Mouse (Mus musculus): ENCODE data around the gene Skiv2l. TPM values are rescaled to one million over a fixed set of nuclear protein-coding genes. Genes with fewer than 3 reads are reported as not detected.
"Not testable (repeated sequence)": the region's sequence is repeated elsewhere in the genome, so short reads cannot be mapped to it uniquely, and the experiment has no call there.

Gene Skiv2l
- polyA plus RNA-seq, 1 experiment from 2014 or later = 39.5 TPM

DNA sequence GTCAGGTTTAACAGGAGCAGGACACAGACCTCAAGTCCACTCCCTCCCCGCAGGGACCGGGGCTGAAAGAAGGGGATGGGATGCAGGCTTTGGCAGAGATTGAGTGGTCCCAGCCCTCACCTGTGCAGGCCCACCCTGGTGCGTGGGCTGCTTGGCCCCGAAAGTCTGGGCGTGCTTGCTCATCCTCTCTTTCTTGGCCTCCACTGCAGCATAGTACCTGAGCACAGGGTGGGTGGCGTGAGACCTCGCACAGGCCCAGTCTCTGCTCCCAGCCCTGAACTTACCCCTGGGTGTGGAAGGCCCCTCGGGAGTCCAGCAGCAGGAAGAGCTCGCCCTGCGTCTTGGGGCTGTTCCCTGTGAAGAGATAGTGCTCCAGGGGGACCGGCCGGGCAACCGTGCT lies 5.1 kb downstream of the Skiv2l start:
- no peak overlapping the region for H3K9ac ChIP-seq
- H3K4me3 ChIP-seq = no peak overlapping the region
- no peak for ATAC-seq (ENCODE audit: insufficient number of reproducible peaks, low FRiP score)
- no peak overlapping the region for H3K4me2 ChIP-seq
- no peaks in the 10 kb centered on the region for H3K27me3 ChIP-seq (replicated peaks)
- H3K4me1 ChIP-seq (replicated peaks) = peaks cover 5% of the 10 kb centered on the region
- WGBS = 90% methylated on average over 13 of the region's 13 CpGs
- H3K9me3 ChIP-seq (replicated peaks) = no peaks in the 10 kb centered on the region
- no peak overlapping the region for H3K27ac ChIP-seq (ENCODE audit: poor library complexity, severe bottlenecking)
- peaks cover 83% of the 10 kb centered on the region for H3K36me3 ChIP-seq

DNA sequence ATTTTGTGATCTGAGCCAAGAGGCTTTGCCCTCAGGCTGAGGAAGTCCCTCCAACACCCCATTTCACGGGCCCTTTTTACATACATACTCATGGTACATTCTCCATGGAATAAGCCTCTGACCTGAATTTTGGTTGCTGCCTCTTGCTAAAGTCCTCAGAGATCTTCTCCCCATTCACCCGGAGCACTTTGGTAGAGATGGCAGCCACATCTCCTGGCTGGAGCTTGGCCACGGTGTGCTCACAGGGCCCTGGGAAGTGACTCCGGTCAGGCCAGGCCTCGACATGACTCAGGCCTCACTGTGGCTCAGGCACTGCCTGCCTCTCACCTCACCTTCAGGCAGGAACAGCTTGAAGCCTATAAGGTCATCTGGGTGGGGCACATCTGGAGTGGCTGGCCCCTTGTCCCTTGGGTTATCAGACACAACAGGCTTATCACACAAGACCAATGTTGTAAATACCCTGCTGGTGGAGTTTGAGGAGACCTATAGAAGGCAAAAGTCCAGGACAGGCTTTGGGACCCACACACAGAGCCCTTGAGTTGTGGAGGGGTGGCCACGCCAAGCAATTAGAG lies 9.2 kb downstream of the Skiv2l start:
- peaks cover 22% of the 10 kb centered on the region for H3K4me1 ChIP-seq (replicated peaks)
- H3K27me3 ChIP-seq (replicated peaks) = no peaks in the 10 kb centered on the region
- H3K36me3 ChIP-seq = peaks cover 74% of the 10 kb centered on the region
- H3K9ac ChIP-seq = no peak overlapping the region
- no peak overlapping the region for H3K27ac ChIP-seq (ENCODE audit: poor library complexity, severe bottlenecking)
- 0 out of 2 replicates have a peak overlapping the region, but pooled peaks have one; percentile 10 for H3K4me2 ChIP-seq
- WGBS = 83% methylated on average over 6 of the region's 6 CpGs
- peak; percentile 46; the same call in 1 of the 2 replicates for ATAC-seq (ENCODE audit: insufficient number of reproducible peaks, low FRiP score)
- no peaks in the 10 kb centered on the region for H3K9me3 ChIP-seq (replicated peaks)
- H3K4me3 ChIP-seq = no peak overlapping the region

DNA sequence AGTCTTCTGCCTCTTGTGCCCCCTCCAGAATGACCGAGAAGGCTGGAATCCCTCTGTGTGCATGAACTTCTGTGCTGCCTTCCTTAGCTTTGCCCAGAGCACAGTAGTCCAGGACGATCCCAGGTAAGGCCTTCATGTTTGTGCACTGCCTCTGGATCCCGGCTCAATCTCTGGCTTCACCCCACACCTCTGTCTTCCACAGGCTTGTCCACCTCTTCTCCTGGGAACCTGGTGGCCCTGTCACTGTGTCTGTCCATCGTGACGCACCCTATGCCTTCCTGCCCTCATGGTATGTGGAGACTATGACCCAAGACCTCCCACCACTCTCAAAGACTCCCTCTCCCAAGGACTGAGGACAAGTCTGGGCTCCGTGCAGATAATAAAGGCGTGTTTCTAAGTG lies 11.2 kb downstream of the Skiv2l start:
- no peak overlapping the region for H3K9ac ChIP-seq
- H3K4me1 ChIP-seq (replicated peaks) = peaks cover 26% of the 10 kb centered on the region
- no peak for ATAC-seq (ENCODE audit: insufficient number of reproducible peaks, low FRiP score)
- H3K27ac ChIP-seq (ENCODE audit: poor library complexity, severe bottlenecking) = no peak overlapping the region
- no peaks in the 10 kb centered on the region for H3K9me3 ChIP-seq (replicated peaks)
- H3K4me3 ChIP-seq = 0 out of 2 replicates have a peak overlapping the region, but pooled peaks have one; percentile 5
- H3K36me3 ChIP-seq = peaks cover 56% of the 10 kb centered on the region
- peak overlapping the region; percentile 97 for H3K4me2 ChIP-seq
- no peaks in the 10 kb centered on the region for H3K27me3 ChIP-seq (replicated peaks)
- 90% methylated on average over 7 of the region's 7 CpGs for WGBS

DNA sequence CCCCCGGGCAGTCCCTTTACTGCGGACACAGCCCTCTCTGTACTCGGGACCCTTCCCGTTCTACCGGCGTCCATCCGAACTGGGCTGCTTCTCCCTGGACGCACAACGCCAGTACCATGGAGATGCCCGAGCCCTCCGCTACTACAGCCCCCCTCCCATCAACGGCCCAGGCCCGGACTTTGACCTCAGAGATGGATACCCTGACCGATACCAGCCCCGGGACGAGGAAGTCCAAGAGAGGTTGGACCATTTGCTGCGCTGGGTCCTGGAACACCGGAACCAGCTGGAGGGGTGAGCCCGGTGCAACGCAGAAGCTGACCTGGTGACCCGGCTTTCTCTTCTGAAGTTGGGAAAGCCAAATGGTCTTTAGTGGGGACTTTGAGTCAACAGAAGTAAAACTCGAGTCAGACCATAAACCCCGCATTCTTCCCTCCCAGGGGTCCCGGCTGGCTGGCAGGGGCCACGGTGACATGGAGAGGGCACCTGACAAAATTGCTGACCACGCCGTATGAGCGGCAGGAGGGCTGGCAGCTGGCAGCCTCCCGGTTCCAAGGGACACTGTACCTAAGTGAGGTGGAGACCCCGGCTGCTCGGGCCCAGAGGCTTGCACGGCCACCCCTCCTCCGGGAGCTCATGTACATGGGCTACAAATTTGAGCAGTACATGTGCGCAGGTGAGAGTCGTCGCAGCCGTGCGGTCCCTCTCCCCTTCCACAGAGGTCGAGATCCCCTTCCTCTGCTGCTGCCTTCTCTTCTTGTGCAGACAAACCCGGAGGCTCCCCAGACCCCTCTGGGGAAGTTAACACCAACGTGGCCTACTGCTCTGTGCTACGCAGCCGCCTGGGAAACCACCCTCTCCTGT lies 12.3 kb downstream of the Skiv2l start:
- peaks cover 56% of the 10 kb centered on the region for H3K36me3 ChIP-seq
- H3K27me3 ChIP-seq (replicated peaks) = no peaks in the 10 kb centered on the region
- peak overlapping the region; percentile 76 for H3K9ac ChIP-seq
- peak overlapping the region; percentile 92 for H3K4me3 ChIP-seq
- peak overlapping the region; percentile 19; the same call in 1 of the 2 replicates for H3K27ac ChIP-seq (ENCODE audit: poor library complexity, severe bottlenecking)
- 38% methylated on average over 43 of the region's 43 CpGs for WGBS
- peaks cover 26% of the 10 kb centered on the region for H3K4me1 ChIP-seq (replicated peaks)
- peak overlapping the region; percentile 97 for H3K4me2 ChIP-seq
- ATAC-seq (ENCODE audit: insufficient number of reproducible peaks, low FRiP score) = no peak
- no peaks in the 10 kb centered on the region for H3K9me3 ChIP-seq (replicated peaks)

DNA sequence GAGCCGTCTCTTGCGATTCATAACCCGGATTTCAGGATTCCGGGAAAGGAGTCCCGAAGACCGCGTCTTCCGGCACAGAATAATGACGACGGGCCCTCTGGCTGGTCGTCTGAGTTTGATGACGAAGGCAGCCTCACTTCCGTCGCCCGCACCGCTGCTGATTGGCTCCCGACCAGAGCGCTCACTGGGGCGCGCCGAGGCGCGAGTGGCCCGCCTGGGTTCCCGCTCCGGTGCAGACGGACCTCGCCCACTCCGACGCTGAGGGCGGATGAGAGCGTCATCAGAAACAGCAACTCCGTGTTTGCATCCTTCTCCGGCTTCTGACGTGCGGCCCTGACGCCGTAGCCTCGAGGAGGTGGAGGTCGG lies 13.2 kb downstream of the Skiv2l start, which contains the start of the genes Stk19 and Dxo:
TSS of gene Stk19 (minus strand) at position 90 of the 366 bp plus-strand sequence.
TSS of gene Dxo (plus strand) at position 164 of the 366 bp plus-strand sequence.
- ATAC-seq (ENCODE audit: insufficient number of reproducible peaks, low FRiP score) = peak; percentile 95
- H3K27ac ChIP-seq (ENCODE audit: poor library complexity, severe bottlenecking) = peak within 1 kb of the TSS; percentile 19
- H3K4me2 ChIP-seq = peak within 1 kb of the TSS; percentile 97
- H3K36me3 ChIP-seq = peaks cover 54% of the 10 kb centered on the region
- no peaks in the 10 kb centered on the region for H3K9me3 ChIP-seq (replicated peaks)
- H3K4me3 ChIP-seq = peak within 1 kb of the TSS; percentile 92
- peaks cover 26% of the 10 kb centered on the region for H3K4me1 ChIP-seq (replicated peaks)
- peak within 1 kb of the TSS; percentile 76 for H3K9ac ChIP-seq
- WGBS = under 1% methylated on average over 40 of the region's 40 CpGs
- H3K27me3 ChIP-seq (replicated peaks) = no peaks in the 10 kb centered on the region

DNA sequence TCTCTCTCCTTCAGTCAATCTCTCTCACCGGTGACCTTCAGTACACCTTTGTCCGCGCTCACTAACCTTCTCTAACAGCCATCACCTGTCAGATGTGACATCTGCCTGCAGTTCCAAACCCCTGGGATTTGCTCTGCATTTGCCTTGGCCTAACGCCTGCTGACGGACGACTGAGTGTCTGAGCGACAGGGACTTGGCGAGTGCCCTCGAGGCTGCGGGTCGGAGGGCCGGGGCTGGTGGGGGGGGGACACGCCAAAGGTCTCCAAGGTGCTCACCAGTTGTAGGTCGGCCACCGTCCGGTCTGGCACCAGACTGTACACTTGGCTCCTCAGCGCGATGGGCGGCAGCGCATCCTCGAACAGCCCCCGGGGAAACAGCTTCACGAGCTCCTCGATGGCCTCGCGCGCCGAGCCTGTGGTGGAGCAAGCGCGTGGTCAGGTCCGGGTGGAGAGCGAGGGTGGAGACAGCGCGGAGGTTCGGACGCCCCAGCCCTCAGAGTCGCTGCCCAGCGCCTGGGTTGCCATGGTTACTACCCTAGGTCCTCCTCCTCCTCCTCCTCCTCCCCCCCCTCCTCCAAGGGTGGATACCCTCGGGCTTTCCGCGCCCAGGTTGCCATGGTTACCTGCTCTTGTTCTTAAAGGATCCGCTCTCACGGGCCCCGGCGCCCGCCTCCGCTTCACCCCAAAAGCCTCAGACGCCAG lies 13.7 kb downstream of the Skiv2l start:
- Histone ChIP-seq H3K27ac (ENCODE audit: poor library complexity, severe bottlenecking) (0 out of 2 replicates have a peak overlapping the region, but pooled peaks have one; percentile 3), H3K36me3 (peaks cover 54% of the 10 kb centered on the region), H3K4me2 (peak overlapping the region; percentile 97), H3K4me1 (replicated peaks) (peaks cover 26% of the 10 kb centered on the region), H3K9ac (peak overlapping the region; percentile 76), H3K9me3 (replicated peaks) (peaks cover 2% of the 10 kb centered on the region; the same call in 1 of the 2 replicates), H3K4me3 (peak overlapping the region; percentile 92), H3K27me3 (replicated peaks) (no peaks in the 10 kb centered on the region)
- 4% methylated on average over 48 of the region's 48 CpGs for WGBS
- ATAC-seq (ENCODE audit: insufficient number of reproducible peaks, low FRiP score) = peak; percentile 88

DNA sequence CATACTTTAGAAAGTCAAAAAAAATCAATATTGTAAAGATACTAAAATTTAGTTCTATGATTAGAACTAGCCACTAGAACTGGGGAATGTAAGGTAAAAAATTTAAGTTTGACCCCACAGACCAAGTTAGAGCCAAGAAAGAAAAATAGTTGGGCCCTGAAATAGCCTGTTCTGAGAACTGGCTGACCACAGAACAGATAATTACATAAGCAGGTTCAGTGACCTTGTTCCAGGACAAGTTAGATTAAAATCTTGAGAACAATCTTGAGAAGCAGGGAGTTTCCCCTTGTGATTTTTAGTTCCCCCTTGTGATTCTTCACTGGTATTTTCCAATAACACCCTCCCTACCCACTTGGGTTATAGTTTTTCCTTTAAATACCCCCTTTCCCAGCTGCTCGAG lies 19.2 kb downstream of the Skiv2l start:
- WGBS = 92% methylated on average over 1 of the region's 1 CpGs
- peaks cover 76% of the 10 kb centered on the region for H3K36me3 ChIP-seq

DNA sequence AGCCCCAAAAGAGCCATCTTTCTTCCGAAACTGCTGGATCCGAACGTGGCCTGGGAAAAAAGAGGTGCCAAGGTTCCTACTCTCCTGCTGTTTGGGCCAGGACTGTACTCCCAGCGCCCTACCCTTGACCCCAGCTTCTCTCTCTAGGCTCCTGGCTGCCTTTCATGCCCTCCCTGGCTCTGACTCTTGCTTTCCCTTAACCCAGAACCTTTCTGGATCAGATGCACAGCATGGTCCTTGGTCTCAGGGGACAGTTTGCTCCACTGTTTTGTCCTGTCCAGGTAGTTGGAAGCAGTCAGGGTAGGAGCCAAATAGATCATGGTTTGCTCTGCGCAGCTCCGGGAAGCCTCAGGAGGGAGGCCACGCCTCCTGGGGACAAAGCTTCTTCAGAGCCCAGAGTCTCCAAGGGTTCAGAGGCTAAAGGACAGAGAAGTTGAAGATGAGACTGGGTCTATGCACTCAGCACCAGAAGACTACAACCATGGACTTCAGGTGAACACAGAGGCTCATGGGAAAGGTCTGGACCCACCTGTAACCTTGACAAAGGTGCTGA lies 35.1 kb downstream of the Skiv2l start:
- H3K9ac ChIP-seq = no peak overlapping the region
- ATAC-seq (ENCODE audit: insufficient number of reproducible peaks, low FRiP score) = no peak
- 68% methylated on average over 7 of the region's 7 CpGs for WGBS
- peaks cover 13% of the 10 kb centered on the region for H3K27me3 ChIP-seq (replicated peaks)
- no peak overlapping the region for H3K4me3 ChIP-seq
- no peaks in the 10 kb centered on the region for H3K9me3 ChIP-seq (replicated peaks)
- H3K4me1 ChIP-seq (replicated peaks) = no peaks in the 10 kb centered on the region
- no peak overlapping the region for H3K27ac ChIP-seq (ENCODE audit: poor library complexity, severe bottlenecking)
- no peak overlapping the region for H3K4me2 ChIP-seq
- no peaks in the 10 kb centered on the region for H3K36me3 ChIP-seq

More for the DNA sequence above, 19.2 kb downstream of the Skiv2l start:
- H3K4me1 ChIP-seq (replicated peaks); H3K9ac ChIP-seq; H3K4me3 ChIP-seq; H3K27me3 ChIP-seq (replicated peaks); H3K4me2 ChIP-seq; H3K27ac ChIP-seq (ENCODE audit: poor library complexity, severe bottlenecking); ATAC-seq (ENCODE audit: insufficient number of reproducible peaks, low FRiP score): not testable (repeated sequence)
- H3K9me3 ChIP-seq (replicated peaks) = peaks cover 17% of the 10 kb centered on the region

DNA sequence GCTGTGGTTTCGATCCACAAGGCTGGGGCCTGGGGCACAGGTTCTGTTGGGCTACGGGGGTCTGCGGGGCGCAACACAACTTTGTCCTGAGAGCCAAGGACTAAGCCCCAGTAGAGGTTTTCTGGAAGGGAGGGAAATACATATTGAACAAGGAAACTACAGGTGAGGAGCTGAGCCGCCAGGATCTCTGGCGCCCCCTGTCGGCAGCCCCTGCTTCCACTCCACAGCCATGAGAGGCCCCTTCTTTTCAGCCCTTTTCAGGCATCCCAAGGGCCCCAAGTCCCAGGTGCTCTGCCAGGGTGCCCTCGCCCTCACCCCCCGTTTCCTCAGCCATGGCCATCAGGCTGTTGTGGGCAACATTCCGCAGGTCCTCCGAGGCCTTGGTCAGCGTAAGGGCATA lies 36.3 kb downstream of the Skiv2l start:
- not testable (repeated sequence) for H3K27ac ChIP-seq (ENCODE audit: poor library complexity, severe bottlenecking); H3K9ac ChIP-seq; H3K36me3 ChIP-seq; ATAC-seq (ENCODE audit: insufficient number of reproducible peaks, low FRiP score); H3K4me1 ChIP-seq (replicated peaks); H3K4me2 ChIP-seq; H3K4me3 ChIP-seq; H3K9me3 ChIP-seq (replicated peaks)
- 55% methylated on average over 12 of the region's 12 CpGs for WGBS
- peaks cover 13% of the 10 kb centered on the region for H3K27me3 ChIP-seq (replicated peaks)

DNA sequence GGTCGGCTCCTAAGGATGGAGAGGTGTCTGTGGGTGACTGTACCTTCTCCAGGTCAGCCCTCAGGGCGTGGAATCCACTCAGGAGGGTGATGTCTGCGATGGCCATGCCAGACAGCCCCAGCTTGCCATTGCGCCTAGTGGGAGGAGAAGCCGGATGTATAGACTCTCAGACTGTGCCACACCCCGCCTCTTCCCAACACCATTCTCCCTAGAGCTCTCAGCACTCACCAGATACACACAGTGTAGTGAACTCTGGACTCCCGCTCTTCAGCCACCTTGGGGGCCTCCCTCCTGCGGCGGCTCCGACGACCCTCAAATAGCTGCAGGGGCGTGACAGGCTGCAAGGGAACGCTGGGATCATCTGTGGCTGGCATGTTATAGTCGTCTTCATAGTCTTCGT lies 38.7 kb downstream of the Skiv2l start:
- no peak overlapping the region; the same call in 1 of the 2 replicates for H3K9ac ChIP-seq
- no peaks in the 10 kb centered on the region for H3K4me1 ChIP-seq (replicated peaks)
- WGBS = 58% methylated on average over 15 of the region's 15 CpGs
- H3K4me2 ChIP-seq = no peak overlapping the region
- no peaks in the 10 kb centered on the region for H3K36me3 ChIP-seq
- no peak overlapping the region for H3K4me3 ChIP-seq
- H3K9me3 ChIP-seq (replicated peaks) = no peaks in the 10 kb centered on the region
- ATAC-seq (ENCODE audit: insufficient number of reproducible peaks, low FRiP score) = no peak
- H3K27ac ChIP-seq (ENCODE audit: poor library complexity, severe bottlenecking) = no peak overlapping the region
- H3K27me3 ChIP-seq (replicated peaks) = peaks cover 12% of the 10 kb centered on the region

DNA sequence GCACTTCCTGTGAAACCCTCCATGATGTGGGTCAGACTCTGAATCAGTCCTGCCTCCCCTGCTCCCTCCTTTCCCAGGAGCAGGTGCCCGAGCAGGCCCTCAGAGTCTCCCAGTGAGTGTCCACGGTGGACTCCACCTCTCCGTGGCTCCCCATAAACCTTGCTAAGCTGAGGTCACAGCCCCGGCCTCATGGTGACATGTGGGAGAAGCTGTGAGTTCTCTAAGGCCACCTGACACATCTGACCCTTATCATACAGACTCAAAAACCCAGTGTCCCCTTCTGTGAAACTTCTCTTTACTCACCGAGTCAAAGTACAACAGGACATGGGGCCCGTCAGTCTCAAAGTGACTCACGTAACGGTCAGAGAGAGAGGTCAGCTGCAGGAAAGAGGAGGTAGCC lies 39.2 kb downstream of the Skiv2l start:
- H3K4me2 ChIP-seq; H3K27me3 ChIP-seq (replicated peaks); H3K4me1 ChIP-seq (replicated peaks); H3K4me3 ChIP-seq; H3K9ac ChIP-seq; H3K27ac ChIP-seq (ENCODE audit: poor library complexity, severe bottlenecking); H3K9me3 ChIP-seq (replicated peaks); H3K36me3 ChIP-seq; ATAC-seq (ENCODE audit: insufficient number of reproducible peaks, low FRiP score): not testable (repeated sequence)
- 73% methylated on average over 8 of the region's 8 CpGs for WGBS
